Mouse (Mus musculus): ENCODE results near the gene Dab2ip. TPM values are rescaled to one million over a fixed set of nuclear protein-coding genes. Genes with fewer than 3 reads are reported as not detected.

The Dab2ip gene
- polyA plus RNA-seq, 1 experiment from 2014 or later: 47.9 TPM

DNA sequence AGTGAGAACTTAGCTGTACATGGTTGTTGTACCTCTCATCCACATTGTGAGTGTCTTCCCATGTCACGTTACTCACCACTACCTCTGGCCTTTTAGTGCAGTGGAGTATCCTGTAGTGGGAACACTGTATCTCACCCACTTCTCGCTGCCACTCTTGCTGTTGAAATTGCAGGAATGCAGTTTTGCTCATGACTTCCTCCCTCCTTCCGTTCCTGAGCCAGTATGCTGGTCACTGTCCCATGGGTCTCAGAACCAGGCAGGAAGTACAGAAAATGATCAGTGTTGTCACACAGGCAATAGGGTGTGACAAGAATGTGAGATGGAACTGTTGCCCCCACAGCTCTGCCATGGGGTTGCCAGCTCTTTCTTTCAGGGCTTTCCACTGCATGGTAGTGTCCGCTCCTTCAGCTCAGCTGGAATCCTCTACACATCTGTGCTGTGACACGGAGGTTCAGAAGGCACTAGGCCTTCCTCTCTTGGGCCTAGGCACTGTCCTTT is 160.0 kb downstream of the Dab2ip start:
- H3K27me3 ChIP-seq: no peaks in the 10 kb centered on the region
- peaks cover 99% of the 10 kb centered on the region for H3K36me3 ChIP-seq
- H3K27ac ChIP-seq (replicated peaks): no peak overlapping the region
- 90% methylated on average over 5 of the region's 5 CpGs for WGBS
- no peak overlapping the region for H3K4me2 ChIP-seq (replicated peaks)
- peaks cover 3% of the 10 kb centered on the region; the same call in 1 of the 2 replicates for H3K4me1 ChIP-seq
- H3K9ac ChIP-seq (replicated peaks): no peak overlapping the region
- ATAC-seq (ENCODE audit: low FRiP score, low read depth): no peak
- no peak overlapping the region for H3K4me3 ChIP-seq
- H3K9me3 ChIP-seq: no peaks in the 10 kb centered on the region

DNA sequence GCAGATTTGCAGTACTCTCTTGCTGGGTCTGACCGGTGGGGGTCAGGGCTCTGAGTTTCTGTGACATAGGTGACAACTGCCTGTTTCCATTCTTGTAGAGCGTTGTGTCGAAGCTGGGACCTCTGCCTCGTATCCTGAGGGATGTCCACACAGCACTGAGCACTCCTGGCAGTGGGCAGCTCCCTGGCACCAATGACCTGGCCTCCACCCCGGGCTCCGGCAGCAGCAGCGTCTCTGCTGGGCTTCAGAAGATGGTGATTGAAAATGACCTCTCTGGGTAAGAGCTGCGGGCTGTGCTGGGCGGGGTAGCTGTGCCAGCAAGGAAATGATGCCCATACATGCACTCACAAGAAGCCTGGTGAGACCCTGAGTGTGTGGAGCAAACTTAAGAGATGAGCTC is 160.6 kb downstream of the Dab2ip start:
- 97% methylated on average over 9 of the region's 9 CpGs for WGBS

DNA sequence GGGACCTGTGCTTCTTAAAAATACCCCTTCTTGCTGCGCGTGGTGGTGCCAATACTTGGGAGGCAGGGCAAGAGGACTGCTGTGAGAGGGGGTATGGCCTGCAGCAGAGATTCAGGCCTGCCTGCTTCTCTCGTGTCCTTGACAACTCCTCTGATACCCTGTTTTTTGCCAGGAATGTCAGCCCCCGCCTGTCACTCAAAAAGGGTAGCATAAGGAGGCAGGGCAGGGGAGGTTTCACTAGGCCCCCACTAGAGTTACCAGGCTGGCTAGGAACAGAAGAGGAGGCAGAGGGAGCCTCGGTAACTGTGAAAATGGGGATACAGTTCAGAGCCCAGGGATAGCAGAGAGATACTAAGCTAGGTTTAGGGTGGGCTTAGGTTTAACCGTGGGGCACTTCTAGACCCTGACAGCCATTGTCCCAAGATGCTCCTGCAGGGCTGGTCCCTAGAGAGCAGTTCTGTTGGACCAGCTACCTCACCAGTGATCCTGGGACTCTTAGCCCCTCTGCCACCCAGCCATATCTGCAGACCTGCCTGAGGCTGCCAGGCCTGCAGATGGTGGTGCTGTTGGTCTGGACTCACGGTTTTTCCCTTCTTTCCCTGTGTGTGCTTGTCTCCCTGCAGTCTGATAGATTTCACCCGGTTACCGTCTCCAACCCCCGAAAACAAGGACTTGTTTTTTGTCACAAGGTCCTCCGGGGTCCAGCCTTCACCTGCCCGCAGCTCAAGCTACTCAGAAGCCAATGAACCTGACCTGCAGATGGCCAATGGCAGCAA is 161.4 kb downstream of the Dab2ip start:
- no peak overlapping the region for H3K27ac ChIP-seq (replicated peaks)
- no peaks in the 10 kb centered on the region for H3K9me3 ChIP-seq
- no peak for ATAC-seq (ENCODE audit: low FRiP score, low read depth)
- H3K27me3 ChIP-seq: no peaks in the 10 kb centered on the region
- H3K9ac ChIP-seq (replicated peaks): no peak overlapping the region
- 92% methylated on average over 12 of the region's 12 CpGs for WGBS
- no peak overlapping the region for H3K4me3 ChIP-seq
- no peak overlapping the region for H3K4me2 ChIP-seq (replicated peaks)
- peaks cover 3% of the 10 kb centered on the region; the same call in 1 of the 2 replicates for H3K4me1 ChIP-seq
- H3K36me3 ChIP-seq: peaks cover 95% of the 10 kb centered on the region

More for the DNA sequence above, 160.6 kb downstream of the Dab2ip start:
- Histone ChIP-seq H3K4me3 (no peak overlapping the region), H3K9me3 (no peaks in the 10 kb centered on the region), H3K4me1 (peaks cover 3% of the 10 kb centered on the region; the same call in 1 of the 2 replicates), H3K36me3 (peaks cover 99% of the 10 kb centered on the region), H3K9ac (replicated peaks) (no peak overlapping the region), H3K27me3 (no peaks in the 10 kb centered on the region), H3K4me2 (replicated peaks) (no peak overlapping the region), H3K27ac (replicated peaks) (no peak overlapping the region)
- ATAC-seq (ENCODE audit: low FRiP score, low read depth): no peak

DNA sequence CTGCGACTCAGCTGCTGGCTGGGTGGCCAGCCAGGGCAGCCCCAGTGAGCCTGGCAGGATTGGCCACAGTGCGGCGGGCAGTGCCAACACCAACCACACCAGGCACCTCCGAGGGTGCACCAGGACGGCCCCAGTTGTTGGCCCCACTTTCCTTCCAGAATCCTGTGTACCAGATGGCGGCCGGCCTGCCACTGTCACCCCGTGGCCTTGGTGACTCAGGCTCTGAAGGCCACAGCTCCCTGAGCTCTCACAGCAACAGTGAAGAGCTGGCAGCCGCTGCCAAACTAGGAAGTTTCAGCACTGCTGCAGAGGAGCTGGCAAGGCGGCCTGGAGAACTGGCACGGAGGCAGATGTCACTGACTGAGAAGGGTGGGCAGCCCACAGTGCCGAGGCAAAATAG is 162.0 kb downstream of the Dab2ip start:
- H3K27ac ChIP-seq (replicated peaks): no peak overlapping the region
- no peak for ATAC-seq (ENCODE audit: low FRiP score, low read depth)
- no peak overlapping the region for H3K4me2 ChIP-seq (replicated peaks)
- WGBS: 94% methylated on average over 12 of the region's 12 CpGs
- peaks cover 92% of the 10 kb centered on the region for H3K36me3 ChIP-seq
- H3K27me3 ChIP-seq: no peaks in the 10 kb centered on the region
- H3K4me1 ChIP-seq: no peaks in the 10 kb centered on the region
- no peak overlapping the region for H3K4me3 ChIP-seq
- no peak overlapping the region for H3K9ac ChIP-seq (replicated peaks)
- no peaks in the 10 kb centered on the region for H3K9me3 ChIP-seq

DNA sequence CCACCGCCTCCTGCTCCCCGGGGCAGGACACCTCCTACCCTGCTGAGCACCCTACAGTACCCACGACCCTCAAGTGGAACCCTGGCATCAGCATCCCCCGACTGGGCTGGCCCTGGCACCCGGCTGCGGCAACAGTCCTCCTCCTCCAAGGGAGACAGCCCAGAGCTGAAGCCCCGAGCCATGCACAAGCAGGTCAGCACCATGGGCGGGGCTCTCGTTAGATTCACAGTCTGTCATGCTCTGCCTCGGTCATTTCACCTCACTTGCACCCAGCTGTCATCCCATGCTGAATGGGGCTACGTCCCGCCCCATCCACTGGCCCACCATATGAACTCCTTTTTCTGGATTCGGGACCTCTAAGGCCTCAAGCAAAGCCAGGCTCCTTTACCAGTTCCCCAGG is 162.5 kb downstream of the Dab2ip start:
- Histone ChIP-seq H3K4me3 (no peak overlapping the region), H3K27me3 (no peaks in the 10 kb centered on the region), H3K36me3 (peaks cover 90% of the 10 kb centered on the region), H3K9me3 (no peaks in the 10 kb centered on the region), H3K4me2 (replicated peaks) (no peak overlapping the region), H3K27ac (replicated peaks) (no peak overlapping the region), H3K9ac (replicated peaks) (no peak overlapping the region), H3K4me1 (no peaks in the 10 kb centered on the region)
- no peak for ATAC-seq (ENCODE audit: low FRiP score, low read depth)
- WGBS: 93% methylated on average over 13 of the region's 13 CpGs

DNA sequence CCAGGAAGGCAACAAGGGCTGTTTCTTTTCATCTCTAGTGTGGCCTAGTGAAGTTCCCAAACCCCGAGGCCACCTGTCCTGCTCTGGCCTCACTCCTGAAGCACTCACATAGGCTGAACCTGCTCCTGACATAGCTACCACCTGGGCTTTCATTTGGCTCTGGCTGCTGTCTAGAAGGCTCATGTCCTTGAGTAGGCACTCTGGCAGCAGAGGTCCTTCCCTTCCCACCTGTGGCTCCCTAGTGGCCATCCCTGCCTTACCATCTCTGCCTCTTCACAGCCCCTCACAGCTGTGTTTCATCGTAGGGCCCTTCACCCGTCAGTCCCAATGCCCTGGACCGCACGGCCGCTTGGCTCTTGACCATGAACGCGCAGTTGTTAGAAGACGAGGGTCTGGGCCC is 162.9 kb downstream of the Dab2ip start:
- Histone ChIP-seq H3K27ac (replicated peaks) (no peak overlapping the region), H3K36me3 (peaks cover 90% of the 10 kb centered on the region), H3K4me2 (replicated peaks) (no peak overlapping the region), H3K4me3 (no peak overlapping the region), H3K9ac (replicated peaks) (no peak overlapping the region), H3K4me1 (no peaks in the 10 kb centered on the region), H3K27me3 (no peaks in the 10 kb centered on the region), H3K9me3 (no peaks in the 10 kb centered on the region)
- WGBS: 92% methylated on average over 9 of the region's 9 CpGs
- ATAC-seq (ENCODE audit: low FRiP score, low read depth): no peak

DNA sequence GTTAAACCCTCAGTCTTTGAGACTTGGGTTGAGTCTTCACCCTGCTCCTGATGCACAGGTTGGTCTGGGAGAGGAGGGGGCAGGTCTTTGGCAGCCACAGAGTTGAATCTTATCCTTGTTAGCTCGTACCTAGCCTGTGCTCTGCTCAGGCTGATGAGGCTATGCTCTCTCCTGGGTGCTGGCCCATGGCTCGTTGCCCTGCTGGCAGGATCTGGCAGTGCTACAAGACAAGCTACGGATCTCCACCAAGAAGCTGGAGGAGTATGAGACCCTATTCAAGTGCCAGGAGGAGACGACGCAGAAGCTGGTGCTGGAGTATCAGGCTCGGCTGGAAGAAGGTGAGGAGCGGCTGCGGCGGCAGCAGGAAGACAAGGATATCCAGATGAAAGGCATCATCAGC is 164.8 kb downstream of the Dab2ip start:
- 89% methylated on average over 9 of the region's 9 CpGs for WGBS
- H3K9ac ChIP-seq (replicated peaks): no peak overlapping the region
- no peaks in the 10 kb centered on the region for H3K9me3 ChIP-seq
- no peak overlapping the region for H3K4me3 ChIP-seq
- no peak for ATAC-seq (ENCODE audit: low FRiP score, low read depth)
- no peaks in the 10 kb centered on the region for H3K4me1 ChIP-seq
- no peaks in the 10 kb centered on the region for H3K27me3 ChIP-seq
- H3K4me2 ChIP-seq (replicated peaks): no peak overlapping the region
- H3K27ac ChIP-seq (replicated peaks): no peak overlapping the region
- H3K36me3 ChIP-seq: peaks cover 90% of the 10 kb centered on the region

DNA sequence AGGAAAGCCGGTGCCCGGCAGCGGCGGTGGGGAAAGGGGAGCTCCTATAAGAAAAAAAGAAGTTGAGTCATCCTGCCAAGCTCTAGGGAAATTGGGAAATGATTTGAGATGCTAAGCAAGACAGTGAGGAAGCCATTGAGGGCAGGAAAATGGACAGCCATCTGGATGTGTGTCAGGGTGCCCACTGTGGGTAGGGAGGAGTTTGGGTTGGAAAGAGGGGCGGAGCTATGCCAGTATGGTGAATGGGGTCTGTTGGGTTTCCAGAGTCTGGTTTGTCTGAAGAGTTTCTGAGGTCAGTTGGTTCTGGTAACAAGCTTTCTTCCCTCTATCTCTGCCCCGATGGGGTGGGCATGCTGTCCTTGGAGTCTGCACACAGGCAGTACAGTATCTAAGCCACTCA is 165.2 kb downstream of the Dab2ip start:
- H3K4me1 ChIP-seq: peaks cover 2% of the 10 kb centered on the region; the same call in 1 of the 2 replicates
- peaks cover 90% of the 10 kb centered on the region for H3K36me3 ChIP-seq

DNA sequence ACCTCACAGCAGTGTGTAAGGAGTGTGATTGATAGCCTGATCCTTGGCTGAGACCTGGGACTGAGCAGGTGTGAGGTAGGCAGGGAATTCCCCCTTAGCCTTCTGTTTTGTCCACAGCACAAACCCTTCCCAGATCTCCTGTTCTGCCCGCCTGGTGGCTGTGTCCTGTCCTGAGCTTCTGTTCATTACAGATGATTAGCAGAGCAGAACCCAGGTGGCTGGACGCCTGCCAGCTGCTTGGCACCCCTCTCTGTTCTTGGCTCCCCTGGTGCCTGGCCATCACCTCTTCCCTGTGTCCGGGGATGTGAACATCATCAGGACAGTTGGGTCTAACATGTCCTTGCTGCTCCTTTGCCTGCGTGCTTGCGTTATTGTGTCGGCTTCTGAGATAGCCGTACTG is 165.6 kb downstream of the Dab2ip start:
- H3K27me3 ChIP-seq: no peaks in the 10 kb centered on the region
- peaks cover 88% of the 10 kb centered on the region for H3K36me3 ChIP-seq
- H3K4me1 ChIP-seq: peaks cover 6% of the 10 kb centered on the region; the same call in 1 of the 2 replicates
- no peak overlapping the region for H3K27ac ChIP-seq (replicated peaks)
- no peaks in the 10 kb centered on the region for H3K9me3 ChIP-seq
- no peak overlapping the region for H3K4me2 ChIP-seq (replicated peaks)
- no peak overlapping the region for H3K4me3 ChIP-seq
- no peak overlapping the region for H3K9ac ChIP-seq (replicated peaks)
- WGBS: 92% methylated on average over 7 of the region's 7 CpGs
- ATAC-seq (ENCODE audit: low FRiP score, low read depth): no peak

More for the DNA sequence above, 165.2 kb downstream of the Dab2ip start:
- H3K9me3 ChIP-seq: no peaks in the 10 kb centered on the region
- H3K9ac ChIP-seq (replicated peaks): no peak overlapping the region
- H3K4me3 ChIP-seq: no peak overlapping the region
- no peak for ATAC-seq (ENCODE audit: low FRiP score, low read depth)
- no peak overlapping the region for H3K4me2 ChIP-seq (replicated peaks)
- H3K27me3 ChIP-seq: no peaks in the 10 kb centered on the region
- no peak overlapping the region for H3K27ac ChIP-seq (replicated peaks)
- 97% methylated on average over 6 of the region's 6 CpGs for WGBS

DNA sequence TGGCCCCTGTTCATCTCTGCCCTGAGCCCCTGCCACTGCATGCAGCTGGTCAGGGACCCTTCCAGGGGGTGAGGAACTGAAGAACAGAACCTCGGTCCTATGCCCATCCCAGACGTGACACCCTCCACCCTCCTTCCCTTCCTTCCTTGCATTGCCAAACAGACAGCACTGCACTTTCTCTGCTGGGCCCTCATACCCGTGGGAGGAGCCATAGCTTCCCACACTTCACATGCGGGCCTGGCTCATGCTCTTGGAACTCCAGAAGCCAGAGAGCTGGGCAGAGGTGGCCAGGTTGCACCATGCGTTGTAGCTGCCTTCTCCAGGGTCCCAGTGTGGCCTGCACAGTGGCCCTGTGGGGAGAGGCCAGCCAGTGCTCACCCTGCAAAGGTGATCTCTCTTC is 170.6 kb downstream of the Dab2ip start:
- Histone ChIP-seq H3K36me3 (peaks cover 58% of the 10 kb centered on the region), H3K4me1 (peaks cover 12% of the 10 kb centered on the region), H3K4me3 (no peak overlapping the region), H3K9me3 (no peaks in the 10 kb centered on the region), H3K4me2 (replicated peaks) (no peak overlapping the region), H3K27ac (replicated peaks) (peak overlapping the region; percentile 39), H3K9ac (replicated peaks) (0 out of 2 replicates have a peak overlapping the region, but pooled peaks have one; percentile 8), H3K27me3 (no peaks in the 10 kb centered on the region)
- ATAC-seq (ENCODE audit: low FRiP score, low read depth): no peak
- 66% methylated on average over 5 of the region's 5 CpGs for WGBS

DNA sequence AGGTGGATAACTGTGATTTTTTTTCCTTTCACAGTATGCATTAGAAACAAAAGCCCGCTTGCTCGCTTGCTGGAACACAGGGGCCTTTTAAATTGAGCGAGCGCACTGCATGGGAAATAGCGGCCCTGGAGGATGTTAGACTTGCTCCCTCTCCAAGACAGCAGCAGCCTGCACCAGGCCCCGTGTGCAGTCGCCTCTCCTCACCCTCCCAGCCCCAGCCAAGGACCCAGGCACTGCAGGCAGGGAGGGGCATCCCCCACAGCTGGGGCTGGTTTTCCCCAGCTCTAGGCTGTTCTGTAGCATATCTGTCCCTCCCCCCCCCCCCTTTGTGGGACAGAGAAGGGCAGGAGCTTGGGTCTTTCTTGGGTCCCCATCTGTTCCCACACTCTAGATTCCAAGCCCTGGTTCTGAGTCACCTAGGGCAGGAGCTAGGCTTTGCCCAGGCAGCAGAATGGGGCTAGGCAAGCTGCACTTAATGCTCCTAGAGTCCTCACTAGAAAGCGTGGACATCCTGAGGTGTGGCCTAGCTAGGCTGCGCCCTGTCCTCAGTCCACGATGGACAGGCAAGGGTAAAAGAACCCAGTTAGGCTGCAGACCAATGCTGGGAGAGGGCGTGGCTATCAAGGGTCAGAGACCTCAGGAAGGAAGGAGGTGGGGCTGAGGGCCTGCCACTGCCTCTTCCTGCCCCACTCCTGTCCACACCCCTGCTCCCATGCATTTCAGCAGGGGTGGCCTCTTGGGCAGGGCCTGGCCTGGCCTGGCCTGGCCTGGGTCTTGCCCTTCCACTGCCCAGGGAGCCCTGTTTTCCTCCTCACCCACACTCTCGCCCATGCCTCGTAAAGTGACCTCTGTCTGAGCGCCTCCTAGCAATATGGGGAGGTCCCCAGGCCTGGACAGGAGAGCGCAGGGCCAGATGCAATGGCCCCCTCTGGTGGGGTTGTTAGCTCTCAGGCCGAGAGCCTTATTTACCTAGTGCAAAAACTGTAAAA is 171.3 kb downstream of the Dab2ip start:
- Histone ChIP-seq H3K36me3 (peaks cover 55% of the 10 kb centered on the region), H3K4me3 (no peak overlapping the region), H3K4me2 (replicated peaks) (no peak overlapping the region), H3K9me3 (no peaks in the 10 kb centered on the region), H3K4me1 (peaks cover 12% of the 10 kb centered on the region), H3K27me3 (no peaks in the 10 kb centered on the region), H3K27ac (replicated peaks) (peak overlapping the region; percentile 39), H3K9ac (replicated peaks) (0 out of 2 replicates have a peak overlapping the region, but pooled peaks have one; percentile 8)
- ATAC-seq (ENCODE audit: low FRiP score, low read depth): peak; percentile 36
- WGBS: 54% methylated on average over 16 of the region's 16 CpGs
